Mouse (Mus musculus) cerebellum, postnatal 36 days (tissue): Measurements from ENCODE around the gene Atxn2.

ENCODE experiments used
- DNase-seq, 2 experiments: peaks; one replicate each; pipeline ENCODE4 v3.0.0; 2021 to 2022; ENCODE audit warnings: mixed read lengths in 2 of 2

Atxn2 gene

GRCm38 (mm10) chr5:121818401-121818800 is 107.3 kb downstream of the Atxn2 start:
- DNase-seq, result no peak

GRCm38 (mm10) chr5:121818862-121819261 is 107.7 kb downstream of the Atxn2 start:
- DNase-seq, result peak in 1 of 2 experiments; percentile 3

- no peak for DNase-seq
Measured at GRCm38 (mm10) chr5:121819559-121819958, 108.4 kb downstream of the Atxn2 start.

GRCm38 (mm10) chr5:121820161-121820560 is 109.0 kb downstream of the Atxn2 start:
- no peak for DNase-seq

- DNase-seq, result no peak
Measured at GRCm38 (mm10) chr5:121820657-121821056, 109.5 kb downstream of the Atxn2 start.

GRCm38 (mm10) chr5:121821116-121821515 is 110.0 kb downstream of the Atxn2 start:
- peak; percentile 4 to 9 for DNase-seq

GRCm38 (mm10) chr5:121821552-121821951 is 110.4 kb downstream of the Atxn2 start:
- peak; percentile 48 for DNase-seq

GRCm38 (mm10) chr5:121822786-121823505 is 111.8 kb downstream of the Atxn2 start:
- DNase-seq, result peak; percentile 21 to 26

GRCm38 (mm10) chr5:121823668-121824067 is 112.5 kb downstream of the Atxn2 start:
- DNase-seq, result no peak

- peak in 1 of 2 experiments; percentile 10 for DNase-seq
Measured at GRCm38 (mm10) chr5:121824121-121824520, 113.0 kb downstream of the Atxn2 start.

- DNase-seq, result peak in 1 of 2 experiments; percentile 45
Measured at GRCm38 (mm10) chr5:121825606-121826005, 114.5 kb downstream of the Atxn2 start.

GRCm38 (mm10) chr5:121827876-121828275 is 116.7 kb downstream of the Atxn2 start:
- DNase-seq, result peak in 1 of 2 experiments; percentile 14

GRCm38 (mm10) chr5:121828491-121829432 is 117.6 kb downstream of the Atxn2 start:
- DNase-seq, result peak; percentile 66 to 73

GRCm38 (mm10) chr5:121831002-121831601 is 120.0 kb downstream of the Atxn2 start:
- DNase-seq, result no peak

- DNase-seq, result peak in 1 of 2 experiments; percentile 17
Measured at GRCm38 (mm10) chr5:121832376-121833155, 121.4 kb downstream of the Atxn2 start.

GRCm38 (mm10) chr5:121833159-121833558 is 122.0 kb downstream of the Atxn2 start:
- peak in 1 of 2 experiments; percentile 14 for DNase-seq

- peak in 1 of 2 experiments; percentile 56 for DNase-seq
Measured at GRCm38 (mm10) chr5:121833572-121834240, 122.6 kb downstream of the Atxn2 start.

GRCm38 (mm10) chr5:121834241-121834606 is 123.1 kb downstream of the Atxn2 start:
- DNase-seq, result no peak

- DNase-seq, result no peak
Measured at GRCm38 (mm10) chr5:121834991-121835747, 124.0 kb downstream of the Atxn2 start.

- DNase-seq, result no peak
Measured at GRCm38 (mm10) chr5:121835949-121836691, 125.0 kb downstream of the Atxn2 start.
